Mouse (Mus musculus) ES-E14 (cell line): ENCODE measurements at regions not wholly inside any gene's neighbourhood (a gene's known extent, or its start where the extent isn't known, plus 50 kb on each side); places are given as distances from the start of the nearest gene placed in this dataset.

Source experiments
- DNase-seq: peaks from one replicate; pipeline ENCODE4 v3.0.0-alpha.2; 2013; ENCODE audit warnings: low read depth, low spot score
- H3K27ac ChIP-seq: 2 replicates; pipeline ENCODE4 v1.5.1; 2012; ENCODE audit warnings: low read depth, mild to moderate bottlenecking, low read length, moderate library complexity, mixed read lengths; ENCODE audit not compliant: poor library complexity, insufficient read depth, severe bottlenecking
- H3K36me3 ChIP-seq: 2 replicates; pipeline ENCODE4 v1.6.1; 2012; ENCODE audit warnings: mild to moderate bottlenecking, low read length, moderate library complexity, mixed read lengths; ENCODE audit not compliant: control insufficient read depth, poor library complexity, insufficient read depth, severe bottlenecking
- H3K4me1 ChIP-seq, 2 experiments: fragments of 150-350 bp in 1 of 2; sonication (generic) in 1 of 2; 2 replicates each; pipeline ENCODE4 v1.6.1; 2012; ENCODE audit warnings: low read length in 2 of 2, mild to moderate bottlenecking in 1 of 2, mixed read lengths in 1 of 2; ENCODE audit not compliant: control insufficient read depth in 2 of 2, insufficient read depth in 2 of 2, poor library complexity in 1 of 2
- H3K4me3 ChIP-seq, 2 experiments: fragments of 150-350 bp in 1 of 2; sonication (generic) in 1 of 2; 2 replicates each; pipeline ENCODE4 v1.5.1; 2012; ENCODE audit warnings: low read length in 2 of 2, low read depth in 1 of 2, mild to moderate bottlenecking in 1 of 2, mixed read lengths in 1 of 2; ENCODE audit not compliant: insufficient read depth in 1 of 2, poor library complexity in 1 of 2, severe bottlenecking in 1 of 2
- H3K9ac ChIP-seq: 2 replicates; pipeline ENCODE4 v1.6.1; 2012; ENCODE audit warnings: low read depth, mild to moderate bottlenecking, low read length, mixed read lengths; ENCODE audit not compliant: poor library complexity, insufficient read depth, severe bottlenecking
- H3K9me3 ChIP-seq: fragments of 150-350 bp; sonication (generic); 2 replicates; pipeline ENCODE4 v1.6.1; 2012; ENCODE audit warnings: low read depth, mild to moderate bottlenecking, low read length; ENCODE audit not compliant: control insufficient read depth, insufficient read depth
- CHD2 ChIP-seq: IDR thresholded peaks from 2 replicates; pipeline ENCODE4 v1.6.1; 2014; ENCODE audit warnings: mild to moderate bottlenecking, low read depth, low read length, inconsistent platforms
- HCFC1 ChIP-seq: IDR thresholded peaks from 2 replicates; pipeline ENCODE4 v1.6.1; 2012; ENCODE audit warnings: low read length, inconsistent platforms, borderline replicate concordance; ENCODE audit not compliant: insufficient read depth
- MAFK ChIP-seq: IDR thresholded peaks from 2 replicates; pipeline ENCODE4 v1.6.1; 2014; ENCODE audit warnings: mild to moderate bottlenecking, low read depth, low read length, inconsistent platforms; ENCODE audit not compliant: insufficient read depth
- ZC3H11A ChIP-seq: IDR thresholded peaks from 2 replicates; pipeline ENCODE4 v1.6.1; 2012; ENCODE audit warnings: low read depth, mild to moderate bottlenecking, inconsistent platforms, low read length, borderline replicate concordance
- ZNF384 ChIP-seq: IDR thresholded peaks from 2 replicates; pipeline ENCODE4 v1.6.1; 2012; ENCODE audit warnings: low read depth, low read length, inconsistent platforms
- in situ Hi-C, 2 experiments: fragments of 600-800 bp; cut with MboI; formaldehyde crosslinking; loops; one replicate each; pipeline ENCODE4 v1.15.1; 2025; ENCODE audit warnings: low sequenced_read_pairs in 2 of 2, inconsistent platforms in 1 of 2; ENCODE audit not compliant: unreplicated experiment in 2 of 2

DNA sequence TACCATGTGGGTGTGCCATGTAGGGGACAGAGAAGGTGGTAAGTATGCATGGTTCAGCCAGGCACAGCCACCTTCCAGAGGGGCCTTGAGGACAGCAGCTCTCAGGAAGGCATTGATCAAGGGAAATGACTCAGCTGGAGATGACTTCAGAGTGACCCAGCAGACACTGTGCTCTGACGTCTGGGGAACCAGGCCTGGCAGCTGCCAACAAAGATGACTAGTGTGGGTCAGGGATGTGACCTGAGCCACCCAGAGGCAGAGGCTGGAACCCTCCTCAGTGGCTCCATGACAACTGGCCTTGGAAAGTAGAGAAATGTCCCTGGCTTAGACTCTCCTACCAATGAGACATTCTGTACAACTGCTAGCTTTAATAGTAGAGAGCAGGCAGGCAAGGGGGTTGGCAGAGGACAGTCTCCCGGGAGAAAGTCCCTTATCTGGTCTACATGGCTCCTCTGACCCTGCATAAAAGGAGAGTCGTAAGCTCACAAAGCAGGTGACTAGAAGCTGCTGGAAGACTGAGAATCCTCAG lies 348.5 kb downstream of the Eipr1 start:
- no peak overlapping the region for H3K4me3 ChIP-seq
- H3K27ac ChIP-seq: no peak overlapping the region
- peaks cover 8 to 14% of the 10 kb centered on the region in 2 experiments; a peak in 3 of 4 replicates for H3K4me1 ChIP-seq
- no peak overlapping the region for H3K9ac ChIP-seq
- H3K9me3 ChIP-seq: no peaks in the 10 kb centered on the region
- TF ChIP-seq ZC3H11A: no peak
- no peak for TF ChIP-seq MAFK
- no peak for TF ChIP-seq ZNF384
- TF ChIP-seq CHD2: no peak
- no peak for TF ChIP-seq HCFC1
- no peak for DNase-seq
- no peaks in the 10 kb centered on the region for H3K36me3 ChIP-seq
- in situ Hi-C loops: no loop called here

DNA sequence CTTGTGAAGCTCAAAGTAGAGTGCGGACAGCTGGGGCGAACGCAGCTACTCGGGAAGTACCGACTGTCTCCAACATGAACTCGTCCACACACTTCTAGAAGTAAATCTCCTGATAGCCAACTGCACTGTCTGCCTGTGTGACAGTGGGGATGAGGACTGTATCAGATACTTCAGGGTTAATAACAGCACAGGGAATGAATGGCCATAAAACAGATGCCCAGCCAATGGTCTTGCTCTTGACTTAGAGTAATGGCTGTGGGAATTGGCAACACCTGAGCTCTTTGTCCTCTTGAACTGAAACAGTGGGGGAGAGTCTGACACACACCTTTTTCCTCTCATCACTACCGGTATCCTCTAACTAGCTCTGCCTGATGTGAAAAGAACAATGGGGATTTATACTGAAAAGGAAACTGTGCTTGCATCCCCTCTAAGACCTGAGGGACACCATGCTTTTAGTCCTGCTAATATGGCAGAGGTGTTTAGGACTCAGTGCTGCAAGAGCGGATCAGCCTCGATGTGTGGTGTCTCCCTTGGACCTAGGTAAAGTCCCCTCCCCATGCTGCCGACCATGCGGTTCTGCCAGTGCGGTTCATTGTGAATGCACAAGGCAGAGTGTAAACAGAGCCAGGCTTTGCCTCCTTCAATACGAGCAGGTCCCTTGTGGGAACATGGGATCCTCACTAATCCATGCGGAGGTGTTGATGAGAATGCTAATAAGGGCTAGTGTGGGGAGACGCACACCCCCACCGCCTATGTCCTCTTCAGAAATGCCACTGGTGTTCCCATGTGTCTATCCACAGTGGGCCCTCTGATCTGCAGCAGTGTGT lies 355.5 kb downstream of the Eipr1 start:
- H3K4me1 ChIP-seq: no peaks in the 10 kb centered on the region
- no peak for DNase-seq
- no peak overlapping the region for H3K27ac ChIP-seq
- H3K36me3 ChIP-seq: no peaks in the 10 kb centered on the region
- in situ Hi-C loops: no loop called here
- H3K9ac ChIP-seq: no peak overlapping the region
- no peaks in the 10 kb centered on the region for H3K9me3 ChIP-seq
- TF ChIP-seq MAFK: no peak
- no peak for TF ChIP-seq ZNF384
- no peak for TF ChIP-seq HCFC1
- no peak for TF ChIP-seq CHD2
- TF ChIP-seq ZC3H11A: no peak
- no peak overlapping the region for H3K4me3 ChIP-seq

DNA sequence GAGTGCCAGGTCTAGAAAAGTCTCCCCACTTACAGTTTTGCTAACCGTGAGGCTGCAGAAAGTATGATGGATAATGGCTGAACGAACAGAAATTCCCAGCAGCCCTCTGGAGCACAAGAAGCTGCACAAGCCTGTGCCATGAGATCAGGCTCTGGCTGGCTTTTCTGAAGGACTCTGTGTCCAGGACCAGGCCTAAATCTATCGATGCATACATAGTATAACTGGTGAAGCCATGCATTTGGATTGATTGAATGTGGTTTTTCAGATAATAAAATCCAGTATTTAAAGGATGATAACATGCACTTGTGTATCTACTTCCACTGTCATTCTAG lies 356.1 kb downstream of the Eipr1 start:
- H3K4me1 ChIP-seq: no peaks in the 10 kb centered on the region
- H3K9me3 ChIP-seq: no peaks in the 10 kb centered on the region
- H3K9ac ChIP-seq: no peak overlapping the region
- no peak overlapping the region for H3K27ac ChIP-seq
- H3K4me3 ChIP-seq: no peak overlapping the region
- in situ Hi-C loops: no loop called here
- TF ChIP-seq MAFK (no peak), ZC3H11A (no peak), CHD2 (no peak), ZNF384 (no peak), HCFC1 (no peak)
- no peaks in the 10 kb centered on the region for H3K36me3 ChIP-seq
- DNase-seq: no peak

DNA sequence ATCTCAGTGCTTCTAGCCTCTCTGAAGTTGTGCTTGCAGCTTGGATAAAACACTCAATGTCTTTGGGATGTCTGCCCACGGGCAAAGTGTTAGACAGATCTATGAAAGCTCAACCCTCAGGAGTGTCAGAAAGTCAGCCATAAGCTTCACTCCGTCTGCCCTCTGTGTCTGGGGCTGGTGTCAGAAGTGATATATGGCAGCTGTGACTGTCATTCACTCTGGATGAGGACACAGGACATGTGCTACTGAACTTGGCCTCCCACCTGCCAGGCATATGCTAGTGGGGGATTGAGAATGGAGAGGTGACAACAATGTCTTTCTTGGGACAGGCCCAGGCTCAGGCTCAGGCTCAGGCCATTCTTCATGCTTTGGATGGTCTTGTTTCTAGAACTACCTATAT lies 366.7 kb downstream of the Eipr1 start:
- no peaks in the 10 kb centered on the region for H3K36me3 ChIP-seq
- no peak overlapping the region for H3K9ac ChIP-seq
- in situ Hi-C loops: no loop called here
- H3K4me3 ChIP-seq: no peak overlapping the region
- TF ChIP-seq ZC3H11A (no peak), MAFK (no peak), HCFC1 (no peak), ZNF384 (no peak), CHD2 (no peak)
- no peak for DNase-seq
- no peaks in the 10 kb centered on the region for H3K9me3 ChIP-seq
- no peaks in the 10 kb centered on the region for H3K4me1 ChIP-seq
- no peak overlapping the region for H3K27ac ChIP-seq
